Mouse (Mus musculus) layer of hippocampus, postnatal 36 days (tissue): Measurements from ENCODE around the gene Npas3. TPM values are rescaled to one million over a fixed set of nuclear protein-coding genes. Genes with fewer than 3 reads are reported as not detected.

Experiments
- DNase-seq, 2 experiments: peaks; one replicate each; pipeline ENCODE4 v3.0.0; 2022
- total RNA-seq, 2 experiments: library from RNA; stranded (reverse); gene quantifications; 2 replicates each; pipeline ENCODE4 v1.2.3; 2021

Gene Npas3
- total RNA-seq, 2 experiments from 2014 or later = 21.7 to 33.0 TPM

GRCm38 (mm10) chr12:53802381-53802780 is 553.9 kb downstream of the Npas3 start:
- no peak for DNase-seq

- no peak for DNase-seq
These were observed 561.6 kb downstream of the Npas3 start for GRCm38 (mm10) chr12:53810081-53810480.

- DNase-seq = no peak
These were observed 565.8 kb downstream of the Npas3 start for GRCm38 (mm10) chr12:53814291-53814690.

- no peak for DNase-seq
These were observed 571.5 kb downstream of the Npas3 start for GRCm38 (mm10) chr12:53819982-53820381.

- DNase-seq = no peak
These were observed 574.4 kb downstream of the Npas3 start for GRCm38 (mm10) chr12:53822881-53823280.

- DNase-seq = no peak
These were observed 576.8 kb downstream of the Npas3 start for GRCm38 (mm10) chr12:53825251-53825650.

GRCm38 (mm10) chr12:53825898-53826605 is 577.6 kb downstream of the Npas3 start:
- DNase-seq = no peak

- no peak for DNase-seq
These were observed 578.3 kb downstream of the Npas3 start for GRCm38 (mm10) chr12:53826812-53827211.

GRCm38 (mm10) chr12:53832590-53832989 is 584.1 kb downstream of the Npas3 start:
- no peak for DNase-seq

- no peak for DNase-seq
These were observed 584.9 kb downstream of the Npas3 start for GRCm38 (mm10) chr12:53833348-53833747.

- DNase-seq = no peak
These were observed 587.7 kb downstream of the Npas3 start for GRCm38 (mm10) chr12:53836031-53836790.

- DNase-seq = no peak
These were observed 588.9 kb downstream of the Npas3 start for GRCm38 (mm10) chr12:53837408-53837807.

GRCm38 (mm10) chr12:53838541-53838940 is 590.1 kb downstream of the Npas3 start:
- no peak for DNase-seq

GRCm38 (mm10) chr12:53841928-53842671 is 593.6 kb downstream of the Npas3 start:
- DNase-seq = peak; percentile 40 to 41

- no peak for DNase-seq
These were observed 595.1 kb downstream of the Npas3 start for GRCm38 (mm10) chr12:53843626-53844025.

GRCm38 (mm10) chr12:53846154-53846665 is 597.7 kb downstream of the Npas3 start:
- no peak for DNase-seq

- no peak for DNase-seq
These were observed 600.8 kb downstream of the Npas3 start for GRCm38 (mm10) chr12:53849263-53849662.

- no peak for DNase-seq
These were observed 604.0 kb downstream of the Npas3 start for GRCm38 (mm10) chr12:53852432-53852831.

GRCm38 (mm10) chr12:53860176-53860575 is 611.7 kb downstream of the Npas3 start:
- no peak for DNase-seq

GRCm38 (mm10) chr12:53862281-53862680 is 613.8 kb downstream of the Npas3 start:
- no peak for DNase-seq

- DNase-seq = no peak
These were observed 616.1 kb downstream of the Npas3 start for GRCm38 (mm10) chr12:53864436-53865136.

- no peak for DNase-seq
These were observed 617.2 kb downstream of the Npas3 start for GRCm38 (mm10) chr12:53865691-53866090.
